Mouse (Mus musculus): ENCODE measurements around the gene Mylpf. TPM values are rescaled to one million over a fixed set of nuclear protein-coding genes. Genes with fewer than 3 reads are reported as not detected.
A peak's percentile ranks its signal among the peaks of the same experiment; 100 is the strongest.

The Mylpf gene
- total RNA-seq, 2 experiments from 2014 or later = 1.0 to 1.5 TPM

DNA sequence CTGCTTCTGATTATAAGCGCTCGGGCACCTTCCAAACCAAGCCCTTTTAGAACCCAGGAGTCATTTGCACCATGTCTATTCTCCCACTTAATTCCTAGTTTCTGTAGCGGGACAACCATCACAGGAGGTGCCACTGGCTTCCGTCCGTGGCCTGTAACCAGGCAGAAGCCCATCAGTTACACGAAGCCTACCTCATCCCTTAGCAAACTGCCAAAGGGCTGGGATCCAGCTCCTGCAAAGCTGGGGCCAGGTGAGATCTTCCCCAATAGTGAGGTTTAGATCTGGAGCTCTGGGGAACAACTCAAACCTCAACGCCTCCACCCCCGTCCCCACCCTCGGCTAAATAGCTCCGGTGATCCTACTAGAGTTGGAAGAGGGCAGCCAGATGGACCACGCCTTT is 12.2 kb upstream of the Mylpf start:
- DNase-seq (ENCODE audit: low spot score in 2 of 2) = no peak

DNA sequence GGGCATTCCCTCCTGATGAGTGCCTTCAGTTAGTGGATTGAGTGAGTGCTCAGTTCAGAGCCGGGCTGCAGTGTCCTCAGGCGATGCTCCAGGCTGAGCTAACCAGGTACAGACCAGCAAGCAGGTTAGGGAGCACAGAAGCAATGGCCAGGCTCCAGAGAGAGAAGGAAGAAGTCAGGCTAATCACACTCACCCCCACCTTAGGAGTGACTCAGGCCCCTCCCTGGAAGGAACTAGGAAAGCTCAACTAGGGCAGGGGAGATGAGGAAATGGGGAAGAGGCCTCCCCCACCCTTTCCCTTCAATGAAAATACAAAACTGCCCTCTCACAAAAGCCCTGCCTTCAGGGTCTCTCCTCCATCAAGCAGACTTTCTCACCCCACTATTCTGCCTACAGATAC is 2.1 kb upstream of the Mylpf start:
- no peak for DNase-seq (ENCODE audit: low spot score in 2 of 2)

DNA sequence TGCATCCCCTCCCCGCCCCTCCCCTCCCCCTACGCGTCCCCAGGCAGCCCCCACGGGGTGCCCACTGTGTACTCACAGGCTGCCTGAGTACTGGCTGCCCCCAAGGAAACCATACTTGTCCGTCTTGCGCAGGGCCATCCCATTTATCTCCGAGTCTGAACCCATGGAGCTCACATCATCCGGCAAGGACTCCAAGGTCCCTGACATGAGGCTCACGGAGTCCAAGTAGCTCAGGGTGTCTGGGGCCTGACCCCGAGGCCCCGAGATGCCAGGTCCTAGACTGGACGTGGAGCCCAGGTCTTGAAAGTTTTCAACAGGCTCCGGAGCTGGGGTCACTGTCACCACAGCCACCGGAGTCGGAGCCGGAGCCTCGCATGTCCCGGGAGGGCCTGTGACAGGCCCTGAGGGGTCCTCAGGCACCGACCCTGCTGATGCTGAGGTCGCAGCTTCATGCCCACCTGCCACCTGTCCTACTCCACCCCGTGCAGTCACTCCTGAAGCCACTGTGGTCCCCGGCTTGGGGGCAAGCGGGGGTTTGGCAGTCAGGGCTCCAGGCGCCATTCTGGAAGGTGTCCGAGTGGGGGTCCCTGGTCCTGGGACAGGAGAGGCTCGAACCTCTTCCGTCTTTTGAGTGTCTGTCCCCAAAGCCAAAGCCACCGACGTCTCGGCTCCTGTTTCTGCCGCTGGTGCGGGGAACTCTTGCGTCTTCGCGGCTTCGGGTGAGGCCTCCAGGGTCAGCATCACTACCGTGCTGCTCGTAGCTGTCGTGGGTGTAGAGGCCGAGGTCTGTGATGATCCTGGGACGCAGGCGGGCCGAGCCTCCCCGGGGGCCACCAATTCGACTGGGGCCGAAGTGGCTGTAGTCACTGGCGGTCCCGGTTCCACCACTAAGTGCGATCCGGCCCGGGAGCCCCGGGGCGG is 1.1 kb upstream of the Mylpf start:
- DNase-seq (ENCODE audit: low spot score in 2 of 2) = peak in 1 of 2 experiments; percentile 36

DNA sequence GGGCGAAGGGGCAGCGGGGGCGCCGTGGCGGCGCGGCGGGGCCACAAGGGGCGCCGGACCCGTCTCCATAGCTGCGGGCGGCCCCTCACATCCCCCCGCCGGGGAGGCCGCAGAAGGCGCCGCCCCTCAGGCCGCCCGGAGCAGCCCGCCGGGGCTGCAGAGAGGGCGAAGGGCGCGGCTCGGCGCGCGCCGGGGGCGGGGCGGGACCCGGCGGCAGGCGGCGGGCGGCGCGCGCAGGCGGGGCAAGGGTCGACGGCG is 466 bp upstream of the Mylpf start, which contains the start of gene Tbc1d10b:
TSS of gene Tbc1d10b (minus strand) at position 174 of the 258 bp plus-strand sequence.
- DNase-seq (ENCODE audit: low spot score in 2 of 2) = no peak

DNA sequence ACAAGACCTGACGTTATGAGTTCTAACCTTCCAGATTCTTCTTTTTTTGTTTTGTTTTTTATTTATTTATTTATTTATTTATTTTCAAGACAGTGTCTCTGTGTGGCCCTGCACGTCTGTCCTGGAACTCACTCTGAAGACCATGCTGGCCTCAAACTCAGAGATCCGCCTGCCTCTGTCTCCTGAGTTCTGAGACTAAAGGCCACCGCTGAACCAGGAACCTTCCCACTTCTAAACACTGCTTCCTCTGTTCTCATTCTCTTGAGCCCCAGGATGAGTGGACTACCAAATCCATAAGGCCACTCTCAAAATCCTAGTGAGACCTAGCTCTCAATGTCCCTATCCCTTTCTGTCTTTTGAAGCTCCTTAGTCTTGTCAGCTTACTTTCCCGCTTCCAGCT is 1.2 kb downstream of the Mylpf start:
- DNase-seq (ENCODE audit: low spot score in 2 of 2) = no peak

DNA sequence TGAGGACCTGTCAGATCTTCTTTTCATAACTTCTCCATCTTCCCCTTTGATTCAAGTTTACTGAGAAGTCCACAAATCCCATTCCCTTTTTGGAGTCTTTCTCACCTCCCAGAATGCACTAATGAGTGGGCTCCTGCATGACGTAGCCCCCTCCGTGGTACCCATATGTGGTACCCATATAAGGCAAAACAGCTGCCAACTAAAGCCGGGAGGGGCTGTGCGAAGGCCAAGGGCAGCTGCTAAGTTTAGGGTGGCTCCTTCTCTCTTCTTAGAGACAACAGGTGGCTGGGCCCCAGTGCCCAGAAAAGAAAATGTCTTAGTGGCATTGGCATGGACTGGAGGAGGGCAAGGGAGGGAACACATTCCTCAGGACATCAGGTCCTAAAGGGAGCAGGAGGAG is 1.6 kb downstream of the Mylpf start:
- no peak for DNase-seq (ENCODE audit: low spot score in 2 of 2)

DNA sequence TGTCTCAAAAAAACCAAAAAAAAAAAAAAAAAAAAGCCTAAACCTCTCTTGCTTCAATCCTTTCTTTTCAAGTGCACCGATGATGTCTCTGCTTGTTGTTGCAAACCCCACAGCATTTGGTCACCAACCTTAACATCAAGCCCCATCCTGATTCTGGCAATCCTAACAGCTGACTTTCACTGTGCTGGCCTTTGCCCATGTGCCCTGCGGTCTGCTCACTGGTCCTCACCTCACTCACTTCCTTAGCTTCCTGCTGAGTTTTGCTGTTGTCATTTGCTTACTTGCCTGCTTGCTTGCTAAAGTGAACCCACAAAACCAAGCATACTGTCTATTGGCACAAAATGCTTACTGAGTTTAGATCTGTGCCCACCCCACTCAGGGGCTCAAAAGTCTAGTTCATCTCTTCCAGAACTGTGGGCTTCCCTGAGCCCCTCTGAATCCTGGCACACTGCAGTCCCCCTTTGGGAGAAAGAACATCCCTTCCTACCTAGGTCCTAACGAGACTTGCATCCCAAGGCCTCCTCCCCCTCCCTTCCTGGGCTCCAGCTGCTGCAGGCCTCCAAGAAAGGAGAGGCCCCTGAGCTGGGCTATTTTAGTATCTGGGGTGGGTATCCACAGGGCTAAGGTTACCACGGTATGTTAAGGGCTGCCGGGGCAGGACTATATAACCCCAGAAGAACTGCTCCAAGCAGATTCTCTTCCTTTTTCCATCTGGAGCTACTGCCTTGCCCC is 2.5 kb downstream of the Mylpf start:
- no peak for DNase-seq (ENCODE audit: low spot score in 2 of 2)

DNA sequence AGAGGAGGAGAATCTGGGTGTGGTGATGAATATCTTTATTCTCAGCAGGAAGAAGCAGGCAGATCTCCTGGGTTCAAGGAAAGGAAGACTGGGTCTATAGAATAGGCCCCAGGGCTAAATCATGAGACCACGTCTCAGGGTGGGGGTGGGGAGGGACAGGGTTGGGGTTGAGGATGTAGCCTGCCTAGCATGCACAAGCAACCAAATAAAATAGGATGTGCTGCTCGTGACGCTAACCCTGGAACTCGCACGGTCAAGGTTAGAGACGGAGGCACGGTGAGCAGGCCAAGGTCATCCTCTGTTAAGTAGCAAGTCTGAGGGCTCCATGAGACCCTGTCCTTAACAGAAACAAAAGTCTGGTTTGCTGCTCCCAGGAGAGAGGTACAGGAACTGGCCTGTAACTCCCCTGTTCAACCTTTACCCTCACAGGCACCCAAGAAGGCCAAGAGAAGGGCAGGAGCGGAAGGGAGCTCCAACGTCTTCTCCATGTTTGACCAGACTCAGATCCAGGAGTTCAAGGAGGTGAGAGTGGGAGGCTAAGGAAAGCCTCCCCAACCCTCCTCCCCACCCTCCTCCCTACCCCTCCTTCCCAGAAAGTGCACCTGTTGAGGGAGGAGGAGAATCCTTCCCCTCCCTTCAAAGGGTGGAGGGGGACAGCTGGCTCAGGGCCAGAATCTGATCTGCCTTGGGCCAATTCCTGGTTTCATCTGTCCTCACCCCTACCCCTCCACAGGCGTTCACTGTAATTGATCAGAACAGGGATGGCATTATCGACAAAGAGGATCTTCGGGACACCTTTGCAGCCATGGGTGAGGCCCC is 4.0 kb downstream of the Mylpf start:
- no peak for DNase-seq (ENCODE audit: low spot score in 2 of 2)

DNA sequence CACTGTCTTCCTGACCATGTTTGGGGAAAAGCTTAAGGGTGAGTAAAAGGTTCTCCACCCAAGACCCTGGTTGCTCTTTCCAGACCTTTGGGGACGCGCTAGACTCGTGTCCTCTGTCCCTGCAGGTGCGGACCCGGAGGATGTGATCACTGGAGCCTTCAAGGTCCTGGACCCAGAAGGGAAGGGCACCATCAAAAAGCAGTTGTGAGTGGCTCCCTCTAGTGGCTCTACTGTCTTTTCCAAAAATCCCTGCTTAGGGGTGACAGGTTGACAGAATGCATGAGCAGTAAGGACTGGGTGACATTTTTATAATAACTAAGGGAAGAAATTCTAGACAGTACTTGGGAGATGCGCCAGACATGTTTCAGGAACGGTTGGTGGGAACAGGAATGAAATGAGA is 4.8 kb downstream of the Mylpf start:
- no peak for DNase-seq (ENCODE audit: low spot score in 2 of 2)

DNA sequence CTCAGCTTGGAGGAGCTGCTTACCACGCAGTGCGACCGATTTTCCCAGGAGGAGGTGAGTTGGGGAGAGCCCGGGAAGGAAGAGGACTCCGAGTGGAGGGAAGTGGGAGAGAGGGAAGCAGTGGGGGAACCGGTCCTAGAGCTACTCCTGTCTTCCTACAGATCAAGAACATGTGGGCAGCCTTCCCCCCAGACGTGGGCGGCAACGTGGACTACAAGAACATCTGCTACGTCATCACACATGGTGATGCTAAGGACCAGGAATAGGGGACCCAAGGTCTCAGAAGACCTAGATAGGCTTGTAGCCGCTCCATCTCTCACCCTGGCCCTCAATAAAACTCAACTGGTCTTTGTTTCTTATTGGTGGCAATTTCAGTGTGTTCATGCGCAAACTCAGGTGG is 5.2 kb downstream of the Mylpf start:
- no peak for DNase-seq (ENCODE audit: low spot score in 2 of 2)

DNA sequence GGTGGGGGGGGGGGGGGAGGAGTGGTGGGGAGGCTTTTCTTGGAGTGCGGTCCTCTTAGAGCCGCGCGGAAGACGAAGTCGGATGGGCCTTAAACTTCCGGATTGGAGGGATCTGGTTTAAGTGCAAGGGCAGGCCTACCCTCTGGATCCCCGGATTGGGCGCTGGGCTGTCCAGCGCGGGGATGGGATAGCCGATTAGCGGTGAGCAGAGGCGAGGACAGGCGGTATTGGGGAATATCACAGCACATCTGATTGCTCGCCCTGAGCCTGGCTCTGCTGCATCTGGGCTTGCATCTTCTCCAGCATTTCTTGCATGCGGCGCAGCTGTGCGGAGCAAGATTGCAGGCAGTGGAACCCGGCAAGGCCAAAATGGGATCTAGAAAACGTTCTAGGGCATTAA is 5.8 kb downstream of the Mylpf start:
- no peak for DNase-seq (ENCODE audit: low spot score in 2 of 2)

DNA sequence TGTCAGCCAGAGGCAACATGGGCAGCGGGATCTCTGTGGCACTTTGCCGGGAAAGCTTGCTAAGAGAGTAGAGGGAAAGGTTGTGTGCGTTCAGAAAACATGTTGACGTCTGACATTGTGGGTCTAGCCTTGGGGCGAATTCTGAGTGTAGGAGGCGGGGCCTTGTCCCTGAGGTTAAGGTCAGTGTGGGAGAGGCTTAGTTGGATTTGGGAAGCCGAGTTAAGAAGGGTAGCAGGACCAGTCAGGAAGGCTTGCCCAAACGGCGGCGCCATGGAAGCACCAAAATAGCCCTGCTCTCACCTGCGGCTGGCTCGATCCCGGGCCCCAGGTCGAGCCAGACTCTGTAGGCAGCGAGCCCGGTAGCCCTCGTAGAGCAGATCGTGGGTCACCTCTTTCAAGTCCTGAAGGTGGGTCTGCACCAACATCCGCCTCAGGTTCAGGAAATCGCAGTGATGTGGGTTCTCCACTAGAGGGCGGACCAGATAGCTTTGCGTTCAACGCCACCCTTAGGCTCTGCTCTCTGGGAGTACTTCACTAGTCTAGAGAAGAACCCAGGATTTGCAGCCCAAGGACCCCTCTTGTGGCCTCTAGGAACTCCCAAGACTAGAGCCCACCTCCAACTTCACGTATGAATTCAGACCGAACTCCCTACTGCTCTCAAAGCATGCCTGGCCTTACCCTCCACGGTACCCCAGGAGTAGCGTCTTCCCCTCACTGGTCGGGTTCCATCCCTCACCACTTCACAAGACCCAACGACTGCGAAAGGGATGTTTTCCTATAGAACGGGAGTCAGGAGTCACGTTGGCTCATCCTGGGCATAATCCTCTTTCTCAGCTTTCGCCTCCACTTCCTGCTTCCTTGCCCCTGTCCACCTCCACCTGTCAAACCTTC is 6.5 kb downstream of the Mylpf start:
- DNase-seq (ENCODE audit: low spot score in 2 of 2) = peak; percentile 54 to 58

DNA sequence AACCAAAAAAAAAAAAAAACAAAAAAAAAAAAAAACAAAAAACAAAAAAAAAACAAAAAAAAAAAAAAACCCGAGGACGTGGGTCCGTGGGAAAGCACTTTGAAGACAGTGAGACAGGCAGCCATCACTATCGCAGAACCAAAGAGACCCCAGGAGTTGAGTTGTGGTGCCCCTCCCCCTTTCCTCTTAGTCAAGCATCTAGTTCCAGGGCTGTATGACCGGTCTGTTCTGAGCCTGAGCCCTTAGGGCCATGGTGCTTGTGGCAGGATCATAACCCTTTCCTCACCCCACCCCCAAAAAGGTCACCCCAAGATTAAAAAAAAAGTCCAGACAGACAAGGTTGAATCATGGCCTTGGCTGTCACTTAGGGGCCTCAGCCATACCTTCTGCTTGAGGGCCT is 7.6 kb downstream of the Mylpf start:
- no peak for DNase-seq (ENCODE audit: low spot score in 2 of 2)

DNA sequence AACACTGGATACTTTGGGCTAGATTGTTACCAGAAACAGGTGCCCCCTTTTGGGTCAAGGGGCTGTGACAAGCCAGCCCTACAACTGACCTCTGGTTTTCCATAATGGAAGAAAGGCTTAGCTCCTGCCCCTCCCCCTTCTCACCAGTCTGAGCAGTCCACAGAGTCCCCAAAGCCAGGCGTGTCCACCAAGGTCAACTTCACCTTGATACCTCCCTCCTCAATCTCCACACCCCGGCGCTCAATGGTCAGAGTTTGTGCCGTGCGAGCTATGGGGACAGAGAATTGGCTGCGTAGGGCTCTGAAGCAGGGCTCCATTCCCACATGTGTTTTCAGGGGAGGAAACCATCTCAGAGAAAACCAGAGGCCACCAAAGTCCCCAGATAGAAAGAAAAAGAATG is 8.8 kb downstream of the Mylpf start:
- DNase-seq (ENCODE audit: low spot score in 2 of 2) = no peak

DNA sequence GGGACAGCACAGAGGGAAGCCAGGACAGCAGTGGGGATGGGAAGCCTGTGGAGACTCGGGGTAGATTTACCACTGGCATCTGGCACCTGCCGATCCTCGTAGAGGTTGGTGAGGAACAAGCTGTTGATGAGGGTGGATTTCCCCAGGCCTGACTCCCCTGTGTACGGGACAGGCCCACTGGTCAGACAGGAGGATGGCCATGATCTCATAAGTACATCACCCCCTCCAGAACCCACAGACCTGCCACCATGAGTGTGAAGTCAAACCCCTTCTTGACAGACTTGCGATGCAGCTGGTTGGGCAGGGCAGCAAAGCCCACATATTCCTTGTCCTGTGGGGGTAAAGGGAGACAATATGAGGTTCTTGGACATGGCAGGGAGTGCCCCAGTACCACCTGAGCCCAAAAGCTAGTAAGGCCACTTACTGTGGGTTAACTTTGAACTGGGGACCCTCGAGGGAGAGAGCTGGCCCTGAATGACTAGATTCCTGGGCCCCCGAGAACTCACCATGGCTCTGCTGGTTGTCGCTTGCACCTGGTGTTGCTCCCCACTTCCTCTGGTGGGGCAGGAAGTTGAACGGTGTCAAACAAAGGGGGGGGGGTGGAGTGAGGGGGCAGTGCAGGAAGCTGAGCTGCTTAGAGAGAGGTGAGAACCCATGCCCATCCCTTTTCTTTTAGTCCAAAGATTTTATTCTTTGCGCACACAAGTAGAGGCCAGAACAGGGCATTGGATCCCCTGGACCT is 9.4 kb downstream of the Mylpf start:
- DNase-seq (ENCODE audit: low spot score in 2 of 2) = no peak

DNA sequence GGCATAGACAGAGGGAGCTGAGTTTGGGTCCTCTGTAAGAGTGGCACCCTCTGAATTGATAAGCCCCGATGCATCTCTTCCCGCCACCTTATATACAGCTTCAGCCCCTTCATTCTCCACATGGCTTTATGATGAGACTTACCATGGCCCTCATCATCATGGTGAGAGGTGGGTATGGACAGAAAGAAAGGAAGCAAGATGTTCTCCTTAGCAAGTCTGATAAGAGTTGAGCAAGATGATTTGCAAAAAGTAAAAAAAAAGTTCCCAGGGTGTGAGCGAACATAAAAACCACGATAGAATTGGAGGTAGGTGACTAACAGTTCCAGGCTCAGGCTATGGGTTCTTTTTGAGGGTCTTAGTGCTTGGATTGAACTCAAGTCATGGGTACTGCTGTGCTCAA is 10.0 kb downstream of the Mylpf start:
- DNase-seq (ENCODE audit: low spot score in 2 of 2) = no peak

DNA sequence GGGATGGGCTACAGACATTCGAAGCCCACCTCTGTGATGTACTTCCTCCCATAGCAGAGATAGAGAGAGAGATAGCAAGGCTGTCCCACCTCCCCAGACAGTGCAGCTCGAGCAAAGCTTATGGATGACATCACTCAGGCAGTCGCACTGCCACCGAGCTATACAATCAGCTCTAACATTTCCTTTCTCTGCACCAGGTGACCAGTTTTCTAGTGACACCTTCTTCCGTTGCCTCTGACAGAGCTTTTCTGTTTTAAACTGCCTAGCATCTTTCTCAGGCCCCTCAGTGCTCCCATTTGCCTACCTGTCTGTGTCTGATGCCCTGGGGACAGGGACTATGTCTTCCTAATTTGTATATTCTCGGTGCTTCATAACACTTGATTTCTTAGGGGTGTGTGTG is 11.8 kb downstream of the Mylpf start:
- DNase-seq (ENCODE audit: low spot score in 2 of 2) = no peak

DNA sequence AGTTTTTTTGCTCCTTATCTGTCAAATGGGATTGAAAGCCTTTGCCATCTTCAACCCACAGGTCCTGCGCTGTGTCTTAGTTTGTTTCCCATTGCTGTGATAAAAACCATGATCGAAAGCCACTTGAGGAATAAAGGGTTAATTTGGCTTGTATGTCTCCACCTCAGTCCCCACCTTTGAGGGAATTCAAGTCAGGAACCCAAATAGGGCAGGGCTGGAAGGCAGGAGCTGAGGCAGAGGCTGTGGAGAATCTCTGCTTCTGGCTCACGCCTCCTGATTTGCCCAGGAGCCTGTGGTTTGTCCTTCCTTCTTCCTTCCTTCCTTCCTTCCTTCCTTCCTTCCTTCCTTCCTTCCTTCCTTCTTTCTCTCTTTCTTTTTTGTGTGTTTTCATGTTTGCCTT is 14.4 kb downstream of the Mylpf start:
- no peak for DNase-seq (ENCODE audit: low spot score in 2 of 2)

DNA sequence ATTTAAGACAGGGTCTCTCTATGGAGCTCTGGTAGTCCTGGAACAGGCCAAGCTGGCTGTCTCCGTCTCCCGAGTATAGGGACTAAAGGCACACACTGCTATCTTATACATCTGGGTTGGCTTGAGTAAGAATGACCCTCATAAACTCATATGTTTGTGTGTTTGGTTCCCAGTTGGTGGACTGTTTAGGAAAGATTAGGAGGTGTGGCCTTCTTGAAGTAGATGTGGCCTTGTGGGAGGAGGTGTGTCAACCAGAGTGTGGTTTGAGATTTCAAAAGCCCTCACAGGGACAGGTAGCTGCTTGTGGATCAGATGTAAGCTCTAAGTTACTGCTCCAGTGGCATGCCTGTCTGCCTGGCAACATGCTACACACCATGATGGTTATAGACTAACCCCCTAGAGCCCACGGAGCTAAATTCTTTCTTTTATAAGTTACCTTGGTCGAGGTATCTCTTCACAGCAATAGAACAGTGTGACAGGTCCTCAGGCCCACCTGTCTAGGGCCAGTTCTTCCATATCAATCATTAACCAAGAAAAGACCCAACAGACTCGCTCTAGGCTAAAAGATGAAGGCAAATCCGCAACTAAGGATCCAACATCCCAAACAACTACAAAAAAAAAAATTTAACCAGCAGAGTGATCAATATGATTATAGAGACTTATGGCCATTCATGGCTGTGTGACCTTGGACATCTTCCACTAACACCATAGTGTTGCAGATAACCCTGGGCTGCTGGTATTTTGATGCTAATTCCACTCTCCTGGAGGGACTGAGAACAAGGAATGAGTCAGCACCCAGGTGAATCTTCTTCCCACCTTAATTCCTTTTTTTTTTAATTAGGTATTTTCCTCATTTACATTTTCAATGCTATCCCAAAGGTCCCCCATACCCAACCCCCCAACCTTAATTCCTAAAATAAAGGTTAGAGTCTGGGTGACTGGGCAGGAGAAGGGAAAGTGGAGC is 15.1 kb downstream of the Mylpf start:
- DNase-seq (ENCODE audit: low spot score in 2 of 2) = no peak
